Mouse (Mus musculus) Muller cell, postnatal 12 days (primary cell): ENCODE results near the gene Gm28048.

ENCODE experiments used
- DNase-seq: peaks from one replicate; pipeline ENCODE4 v3.0.0-alpha.2; 2015; ENCODE audit errors: inconsistent ontology term

The Gm28048 gene

DNA sequence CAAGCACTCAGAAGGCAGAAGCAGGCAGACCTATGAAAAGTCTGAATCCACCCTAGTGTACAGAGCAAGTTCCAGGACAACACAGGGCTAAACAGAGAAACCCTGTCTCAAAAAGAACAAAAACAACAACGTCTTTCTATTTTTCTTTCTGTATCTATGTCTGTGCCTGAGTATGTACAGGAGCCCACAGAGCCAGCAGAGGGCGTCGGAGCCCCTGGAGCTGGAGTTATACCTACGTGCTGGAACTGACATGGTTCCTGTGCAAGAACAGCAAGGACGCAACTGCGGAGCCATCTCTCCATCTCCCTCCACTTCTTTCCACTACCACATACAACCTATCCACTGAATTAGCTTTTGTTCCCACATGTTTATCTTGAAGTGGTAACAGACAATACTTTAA is 31.8 kb downstream of the Gm28048 start:
- DNase-seq: no peak

DNA sequence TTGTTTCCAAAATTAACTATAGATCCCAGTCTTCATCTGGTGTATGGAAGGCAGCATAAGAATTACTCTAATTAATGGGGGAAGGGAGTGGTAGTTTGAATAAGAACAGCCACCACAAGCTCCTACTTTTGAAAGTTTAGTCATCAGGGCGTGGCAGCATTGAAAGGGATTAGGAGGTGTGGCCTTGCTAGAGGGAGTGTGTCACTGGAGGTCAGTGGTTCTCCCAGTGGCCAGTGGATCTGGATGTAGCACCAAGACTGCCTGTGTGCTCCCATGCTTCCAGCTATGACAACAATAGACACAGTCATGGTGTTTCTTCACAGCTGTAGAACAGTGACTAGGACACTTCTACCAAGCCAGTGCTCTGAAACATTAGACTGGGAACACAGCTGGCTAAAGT is 32.8 kb downstream of the Gm28048 start:
- no peak for DNase-seq

DNA sequence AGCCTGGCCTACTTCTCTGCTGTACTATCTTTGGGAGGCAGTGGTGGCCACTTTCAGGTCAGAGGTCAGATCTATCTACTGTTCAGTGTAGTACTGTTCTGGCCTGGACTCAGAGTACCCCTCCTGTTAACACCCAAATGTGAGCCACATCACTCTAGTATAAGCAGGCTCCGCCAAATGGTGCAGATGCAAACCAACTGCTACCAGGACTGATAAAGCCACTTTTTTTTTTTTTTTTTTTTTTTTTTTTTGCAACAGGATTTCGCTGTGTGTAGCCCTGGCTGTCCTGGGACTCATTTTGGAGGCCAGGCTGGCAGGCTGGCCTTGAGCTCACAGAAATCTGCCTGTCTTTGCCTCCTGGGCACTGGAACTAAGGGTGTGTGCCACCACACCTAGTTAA is 42.9 kb downstream of the Gm28048 start:
- no peak for DNase-seq

DNA sequence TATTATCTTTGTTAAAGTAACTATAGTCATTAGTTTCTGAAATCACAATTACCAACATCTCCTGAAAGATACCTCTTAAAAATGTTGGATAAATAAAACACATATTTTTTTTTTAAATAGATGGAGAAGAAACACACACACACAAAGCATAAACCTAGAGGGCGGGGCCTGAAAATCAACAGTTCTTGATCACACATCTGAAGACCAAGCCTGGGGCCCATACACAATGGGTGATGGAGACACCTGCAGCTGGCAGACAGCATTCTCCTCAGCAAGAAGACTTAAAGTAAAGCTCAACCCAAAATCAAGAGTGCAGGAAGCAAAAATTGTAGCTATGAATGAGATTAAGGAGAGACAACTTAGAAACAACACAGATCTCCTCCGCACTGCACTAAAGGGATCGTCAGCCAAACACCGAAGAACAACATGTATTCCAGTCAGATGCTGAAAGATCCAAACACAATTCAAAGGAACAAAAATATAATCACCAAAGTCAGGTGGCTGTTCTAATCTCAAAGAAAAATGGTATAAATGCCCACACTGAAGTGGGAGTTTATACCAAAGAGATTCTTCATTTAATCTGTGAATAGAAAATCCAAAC is 44.1 kb downstream of the Gm28048 start:
- DNase-seq: no peak

DNA sequence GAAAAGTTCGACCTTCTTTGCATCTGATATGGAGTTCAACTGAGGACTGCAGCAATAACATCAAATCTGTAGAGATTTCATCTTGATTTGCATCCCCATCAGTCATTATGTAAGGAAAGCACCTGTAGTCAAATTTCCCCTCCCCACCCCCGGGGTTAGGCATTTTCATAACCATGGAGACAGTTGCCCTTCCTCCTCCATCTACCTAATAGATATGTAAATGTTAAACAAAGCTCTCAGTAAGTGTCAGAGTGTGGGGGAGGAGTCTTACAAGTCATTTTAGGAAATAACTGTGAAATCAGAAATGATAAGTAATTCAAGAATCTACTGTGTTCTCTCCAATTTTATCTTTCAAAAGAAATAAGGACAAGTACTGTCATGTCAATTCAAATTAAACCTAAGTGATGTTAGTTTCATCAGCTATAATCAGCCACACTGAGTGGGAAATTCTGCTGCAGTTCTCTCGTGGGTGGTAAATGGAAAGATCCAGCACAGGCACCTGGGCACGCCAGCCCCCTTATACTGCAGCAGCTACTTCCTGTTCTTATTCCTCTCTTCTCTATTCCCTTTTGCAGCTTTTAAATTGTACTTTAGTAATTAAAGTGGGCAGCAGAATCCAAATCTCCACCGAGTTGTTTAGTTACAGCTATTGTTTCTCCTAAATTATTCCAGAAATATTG is 45.3 kb downstream of the Gm28048 start:
- DNase-seq: no peak

DNA sequence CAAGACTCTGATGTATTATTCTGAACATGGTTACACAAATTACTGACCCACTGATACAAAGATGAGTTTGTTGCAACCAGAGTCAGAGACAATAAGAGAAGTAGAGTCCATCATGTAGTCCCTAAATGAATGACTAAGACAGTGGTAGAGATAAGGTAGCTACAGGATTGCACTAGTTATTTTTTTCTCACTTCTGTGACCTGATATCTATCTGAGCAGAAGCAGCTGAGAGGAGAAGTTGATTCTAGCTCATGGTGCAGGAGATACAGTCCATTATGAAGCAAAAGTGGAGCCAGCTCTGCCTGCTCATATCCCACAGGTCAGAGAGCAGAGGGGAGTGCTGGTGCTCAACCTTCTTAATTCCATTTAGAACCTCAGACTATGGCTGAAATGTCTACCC is 49.7 kb downstream of the Gm28048 start:
- DNase-seq: no peak

DNA sequence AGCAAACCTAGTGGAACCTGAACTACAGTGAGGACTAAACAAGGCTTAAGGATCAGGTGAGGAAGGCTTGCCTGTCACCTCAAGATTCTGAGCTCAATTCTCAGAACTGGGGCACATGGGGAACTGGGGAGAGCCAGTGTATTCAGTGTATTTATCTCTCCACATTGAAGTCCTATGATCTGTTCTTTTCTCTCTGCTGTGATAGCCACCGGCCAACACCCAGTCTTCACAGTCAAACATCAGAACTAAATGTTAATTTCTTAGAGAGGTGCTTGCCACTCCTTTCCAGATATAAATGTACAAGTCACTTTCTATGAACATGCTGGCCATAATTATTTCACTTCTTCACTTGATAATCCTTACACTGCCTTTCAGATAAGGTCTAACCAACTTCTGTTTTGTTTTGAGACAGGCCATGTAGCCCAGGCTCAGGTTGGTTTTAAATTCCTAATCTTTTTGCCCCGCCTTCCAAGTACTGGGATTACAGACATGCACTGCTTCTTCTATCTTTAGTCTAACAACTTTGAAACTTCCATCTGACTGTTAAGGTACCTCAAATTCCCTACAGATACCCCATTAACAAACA is 50.5 kb downstream of the Gm28048 start:
- DNase-seq: no peak

DNA sequence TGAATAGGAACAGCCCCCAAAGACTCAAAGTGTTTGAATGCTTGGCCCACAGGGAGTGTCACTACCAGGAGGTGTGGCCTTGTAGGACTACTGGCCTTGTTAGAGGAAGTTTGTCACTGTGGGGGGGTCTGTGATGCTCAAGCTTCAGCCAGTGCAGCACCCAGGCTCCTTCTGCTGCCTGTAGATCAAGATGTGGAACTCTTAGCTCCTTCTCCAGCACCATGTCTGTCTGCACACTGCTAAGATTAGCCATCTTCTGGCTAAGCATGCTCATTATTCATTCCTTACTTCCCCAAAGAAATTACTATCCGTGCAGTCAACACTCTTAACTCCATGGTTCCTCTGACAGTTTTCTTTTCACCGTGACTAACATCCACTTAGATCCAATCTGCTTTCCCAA is 51.8 kb downstream of the Gm28048 start:
- DNase-seq: no peak

DNA sequence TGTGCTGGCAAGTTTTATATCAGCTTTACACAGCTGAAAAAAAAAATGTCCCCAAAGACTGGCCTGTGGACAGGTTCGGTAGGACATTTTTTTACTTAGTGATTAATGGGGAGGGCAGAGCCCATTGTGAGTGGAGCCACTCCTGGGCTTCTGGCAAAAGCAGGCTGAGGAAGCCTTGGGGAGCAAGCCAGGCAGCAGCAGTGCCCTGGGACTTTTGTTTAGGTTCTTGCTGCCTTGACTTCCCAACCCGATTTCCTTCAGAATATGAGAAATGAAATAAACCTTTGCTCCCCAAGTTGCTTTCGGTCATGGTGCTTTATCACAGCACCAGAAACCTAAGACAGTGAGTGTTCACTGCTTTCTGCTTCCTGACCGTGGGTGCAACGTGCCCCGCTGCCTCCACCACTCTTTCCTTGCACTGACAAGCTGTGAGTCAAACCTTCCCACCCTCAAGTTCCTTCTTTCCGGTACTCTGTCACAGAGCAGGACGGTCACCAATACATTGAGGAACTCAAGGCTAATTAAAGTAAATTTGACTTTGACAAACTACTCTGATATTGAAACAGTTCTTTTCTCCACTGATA is 53.2 kb downstream of the Gm28048 start:
- DNase-seq: no peak

DNA sequence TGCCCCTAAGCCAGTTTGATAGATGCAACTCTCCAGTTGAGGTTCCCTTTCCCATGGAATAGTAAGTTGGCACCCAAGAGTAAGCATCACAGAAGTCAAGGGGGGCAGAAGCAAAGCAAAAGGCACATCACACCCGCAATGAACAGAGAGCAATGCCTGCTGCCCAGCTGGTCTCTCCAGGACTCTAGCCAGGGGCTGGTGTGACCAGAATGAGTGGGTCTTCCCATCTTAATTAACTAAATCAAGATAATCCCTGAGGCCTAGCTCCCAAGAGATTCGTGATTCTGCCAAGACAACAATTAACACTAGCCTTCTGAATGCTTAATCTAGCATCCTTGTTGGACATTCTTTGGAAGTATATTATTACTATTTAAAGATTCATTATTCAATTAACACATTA is 58.3 kb downstream of the Gm28048 start:
- no peak for DNase-seq

DNA sequence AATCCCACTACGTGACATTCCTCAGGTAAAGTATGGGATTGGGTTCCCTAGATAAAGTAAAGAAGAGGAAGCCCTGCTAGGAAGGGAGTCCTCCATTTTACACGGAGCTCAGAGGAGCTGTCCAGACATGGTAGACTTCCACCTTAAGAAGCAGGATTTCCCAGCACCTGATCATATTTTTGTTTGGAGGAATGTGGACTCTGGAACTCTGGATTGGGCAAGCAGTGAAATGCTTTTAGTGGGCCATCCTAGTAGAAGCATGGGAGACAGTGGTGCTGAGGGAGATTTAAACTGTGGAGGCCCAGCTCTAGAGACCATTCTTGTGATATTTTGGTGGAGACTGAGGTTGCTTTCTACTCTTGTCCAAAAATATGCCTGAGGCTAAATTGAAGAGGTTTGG is 59.3 kb downstream of the Gm28048 start:
- no peak for DNase-seq

DNA sequence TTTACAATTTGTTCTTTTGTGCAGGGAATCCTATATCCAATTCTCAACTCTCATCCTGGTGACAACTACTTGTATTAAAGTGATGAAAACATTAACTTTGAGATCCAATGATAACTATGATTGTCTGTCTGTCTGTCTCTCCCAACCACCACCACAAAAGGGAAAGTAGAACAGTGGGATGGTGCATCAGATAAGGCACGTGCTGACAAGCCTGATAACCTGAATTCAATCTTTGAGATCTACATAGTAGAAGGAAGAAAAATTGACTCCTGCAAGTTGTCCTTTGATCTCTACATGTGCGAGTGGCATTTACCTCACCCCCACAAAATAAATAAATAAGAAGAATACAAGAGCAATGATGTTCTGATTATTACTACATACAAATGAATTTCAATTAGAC is 62.6 kb downstream of the Gm28048 start:
- no peak for DNase-seq

DNA sequence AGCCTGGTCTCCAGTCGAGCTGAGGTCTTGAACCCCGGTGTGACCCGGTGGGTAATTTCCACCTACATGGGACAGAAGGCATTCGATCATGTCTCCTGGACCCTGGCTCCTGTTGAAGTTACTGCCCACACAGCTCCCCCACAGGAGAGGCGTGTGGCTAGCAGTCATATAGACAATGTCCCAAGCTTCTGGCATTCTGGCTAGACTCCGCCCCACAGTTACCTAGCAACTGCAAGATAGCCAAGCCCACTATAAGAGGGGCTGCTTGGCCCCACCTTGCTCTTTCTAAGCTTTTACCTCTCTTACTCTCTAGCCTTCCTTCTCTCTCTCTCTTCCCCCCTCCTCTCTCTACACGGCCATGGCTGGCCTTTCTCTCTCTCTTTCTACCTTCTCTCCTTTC is 64.1 kb downstream of the Gm28048 start:
- no peak for DNase-seq

DNA sequence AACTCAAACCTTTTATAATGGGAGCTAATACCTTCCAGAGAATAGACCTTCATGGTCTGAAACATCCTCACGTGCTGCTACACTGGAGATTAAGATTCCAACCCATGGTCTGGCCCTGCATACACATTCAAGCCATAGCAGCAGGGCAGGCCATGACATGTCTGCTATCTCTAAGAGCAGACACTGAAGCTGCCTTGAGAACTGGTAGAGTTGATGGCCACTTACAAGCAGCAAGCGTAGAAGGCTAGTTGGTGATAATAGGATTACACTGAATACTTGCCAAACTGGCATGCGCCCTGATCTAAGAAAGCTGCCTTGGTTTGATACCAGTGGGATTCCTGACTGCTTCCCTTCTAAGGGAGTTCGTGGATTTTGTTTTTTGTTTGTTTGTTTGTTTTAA is 68.1 kb downstream of the Gm28048 start:
- DNase-seq: no peak

DNA sequence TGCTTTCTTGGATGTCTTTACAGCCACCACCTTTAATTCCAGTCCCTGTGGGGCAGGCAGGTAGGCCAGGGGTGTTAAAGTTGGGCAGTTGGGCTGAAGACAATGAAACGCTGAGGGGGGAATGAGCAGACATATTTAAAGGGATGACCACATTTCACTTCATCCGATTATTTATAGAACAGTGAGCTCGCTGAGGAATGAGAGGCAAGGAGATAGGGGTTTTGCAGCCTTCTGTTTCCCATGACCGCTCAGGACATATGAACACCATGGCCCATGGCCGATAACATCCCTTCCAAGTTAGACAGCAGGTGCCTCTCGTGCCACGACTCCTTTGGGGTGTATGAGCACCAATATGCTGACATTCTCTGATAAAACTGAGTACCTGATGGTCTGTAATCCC is 70.1 kb downstream of the Gm28048 start:
- DNase-seq: no peak

DNA sequence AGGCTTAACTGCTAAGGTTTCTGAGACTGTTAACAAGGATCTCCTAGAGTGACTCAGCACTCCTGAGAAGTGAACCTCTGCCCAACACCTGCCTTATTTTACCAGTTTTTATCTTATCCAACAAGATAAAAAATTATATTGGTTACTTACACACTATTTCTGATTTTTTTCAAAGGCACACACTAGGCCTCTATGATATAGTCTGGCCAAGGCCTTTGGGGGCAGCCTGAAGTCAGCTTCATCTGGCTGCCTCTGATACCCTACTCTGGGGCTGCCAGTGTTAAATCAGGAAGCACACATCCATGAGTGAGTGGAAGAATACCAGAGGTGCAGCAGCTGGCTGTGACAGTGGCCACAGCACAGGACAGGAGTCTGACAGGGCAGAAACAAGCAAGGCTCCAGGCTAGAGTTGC is 75.4 kb downstream of the Gm28048 start:
- no peak for DNase-seq

DNA sequence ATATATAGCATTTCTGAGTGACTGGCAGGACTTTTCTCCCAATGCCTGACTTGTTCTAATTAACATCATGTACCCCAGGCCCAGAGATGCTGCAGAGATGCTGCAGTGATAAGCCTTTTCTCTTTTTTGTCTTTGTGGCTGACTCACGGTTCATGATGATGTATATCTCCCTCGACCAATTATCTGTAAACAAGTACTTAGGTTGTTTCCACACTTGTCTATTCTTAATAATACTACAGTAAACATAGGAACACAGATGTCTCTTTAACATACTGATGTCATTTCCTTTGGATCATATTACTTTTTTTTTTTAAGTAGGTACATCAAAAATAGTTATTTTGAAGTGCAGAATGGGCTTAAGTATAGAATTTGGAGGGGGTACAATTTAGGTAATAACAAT is 79.0 kb downstream of the Gm28048 start:
- no peak for DNase-seq

DNA sequence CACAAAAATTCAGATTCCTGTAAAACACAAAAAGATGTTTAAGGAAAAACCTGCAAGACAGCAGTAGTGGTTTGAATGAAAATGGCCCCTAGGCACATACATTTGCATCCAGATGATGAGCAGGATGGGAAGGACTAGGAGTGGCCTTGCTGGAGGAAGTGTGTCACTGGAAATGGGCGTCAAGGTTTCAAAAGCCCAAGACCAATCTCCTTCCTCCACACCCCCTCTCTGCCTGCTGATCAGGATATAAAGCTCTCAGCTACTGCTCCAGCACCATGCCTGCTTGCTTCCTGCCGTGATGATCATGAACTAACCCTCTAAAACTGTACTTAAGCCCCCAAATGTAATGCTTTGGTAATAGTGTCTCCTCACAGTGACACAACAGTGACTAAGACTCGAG is 81.8 kb downstream of the Gm28048 start:
- DNase-seq: no peak

DNA sequence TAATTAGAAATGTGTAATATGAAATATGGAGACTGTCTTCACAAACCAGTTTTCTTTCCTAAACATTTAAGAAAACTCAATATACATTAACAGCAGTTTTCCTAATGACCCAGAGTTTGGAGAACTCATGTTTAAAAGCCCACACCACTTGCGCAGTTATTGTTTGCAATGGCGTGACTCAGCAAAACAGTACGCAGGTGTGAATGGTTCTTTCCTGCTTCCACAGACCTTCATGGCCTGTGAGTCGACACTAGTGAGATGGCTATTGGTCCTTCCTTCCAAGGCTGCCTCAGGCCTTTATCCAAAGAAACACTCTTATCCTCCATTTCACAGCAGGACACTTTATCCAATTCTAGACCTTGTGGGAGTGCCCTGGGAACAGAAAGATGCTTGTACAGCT is 84.2 kb downstream of the Gm28048 start:
- no peak for DNase-seq

DNA sequence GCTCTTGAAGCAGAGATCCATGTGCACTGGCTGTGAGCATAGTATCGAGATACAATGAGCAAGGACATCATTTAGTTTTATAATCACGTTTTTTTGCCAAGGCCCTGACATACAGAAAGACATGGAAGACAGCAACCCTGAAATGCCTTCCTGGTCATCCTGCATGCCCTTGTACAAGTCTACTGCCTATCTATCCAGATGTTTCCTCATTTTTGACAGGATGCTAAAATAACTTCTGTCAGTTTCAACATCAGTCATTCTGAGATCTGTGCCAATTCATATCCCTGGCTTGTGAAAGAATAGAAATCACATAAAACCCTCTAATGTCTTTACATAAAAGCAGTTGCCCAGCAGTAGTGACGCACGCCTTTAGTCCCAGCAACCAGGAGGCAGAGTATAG is 84.8 kb downstream of the Gm28048 start:
- DNase-seq: no peak

DNA sequence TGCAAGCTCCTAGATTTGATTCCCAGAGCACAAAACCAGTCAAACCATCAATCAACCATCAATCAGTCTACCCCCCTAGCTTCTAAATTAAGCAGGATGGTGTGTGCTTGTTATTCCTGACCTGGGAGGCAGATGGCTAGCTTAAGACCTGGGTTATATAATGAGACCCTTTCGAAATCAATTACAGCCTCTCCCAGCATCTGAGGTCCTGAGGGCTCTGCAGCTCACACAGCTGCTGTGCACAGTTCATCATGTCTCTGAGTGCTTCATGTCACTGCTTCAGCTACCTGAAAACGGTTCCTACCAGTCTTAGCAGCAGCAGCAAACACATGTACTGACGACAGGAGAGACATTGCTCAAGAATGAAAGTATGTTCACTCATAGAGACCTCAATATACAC is 88.8 kb downstream of the Gm28048 start:
- no peak for DNase-seq

DNA sequence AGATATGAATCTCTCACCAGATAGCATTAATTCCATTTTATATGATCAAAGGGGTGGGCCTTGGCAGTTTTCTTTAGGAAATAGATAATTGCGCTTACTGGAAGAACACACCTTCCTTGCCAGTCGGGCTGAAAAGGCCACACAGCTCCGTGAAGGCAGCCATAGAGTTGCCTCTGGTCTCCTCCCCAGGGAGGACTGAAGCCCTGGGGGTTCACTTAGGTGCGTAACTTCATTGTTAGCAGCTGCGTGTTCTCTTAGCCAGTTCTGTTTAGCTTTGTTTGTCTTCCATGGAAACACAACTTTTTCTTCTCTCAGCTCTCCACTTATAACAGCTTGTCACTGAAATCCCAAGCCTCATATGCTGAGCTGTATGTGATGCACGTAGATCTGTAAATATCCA is 89.4 kb downstream of the Gm28048 start:
- DNase-seq: no peak

DNA sequence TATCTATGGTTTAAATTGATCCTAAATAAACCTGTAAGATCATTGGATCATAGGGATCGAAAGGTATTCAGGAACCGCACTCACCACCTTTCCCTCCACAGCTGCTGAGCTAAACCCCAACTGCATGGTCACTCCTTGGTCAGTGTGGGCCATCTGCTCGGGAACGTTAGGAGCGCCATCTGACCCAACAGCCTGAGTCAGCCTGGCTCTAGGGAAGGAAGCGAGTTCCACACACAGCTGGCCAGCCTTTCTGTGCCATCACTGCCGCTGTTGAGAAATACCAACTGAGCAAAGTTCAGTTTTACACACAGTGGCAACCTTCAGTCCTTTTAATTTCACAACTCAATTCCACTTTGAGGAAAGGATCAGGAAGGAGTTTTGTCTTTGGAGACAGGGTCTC is 90.0 kb downstream of the Gm28048 start:
- DNase-seq: no peak
